Mouse (Mus musculus) kidney, embryonic 16.5 days (tissue): ENCODE measurements at regions not wholly inside any gene's neighbourhood (a gene's known extent, or its start where the extent isn't known, plus 50 kb on each side); places are given as distances from the start of the nearest gene placed in this dataset.
"Not testable (repeated sequence)": the region's sequence is repeated elsewhere in the genome, so short reads cannot be mapped to it uniquely, and the experiment has no call there.

Source experiments
- ATAC-seq: fragments of 200-750 bp; cut with Nextera tagmentation; 2 replicates; pipeline ENCODE4 v1.8.0; 2017; ENCODE audit warnings: moderate TSS enrichment; ENCODE audit not compliant: low FRiP score, low TSS enrichment
- H3K27ac ChIP-seq: fragments of 300-500 bp; sonication (generic); 2 replicates; pipeline ENCODE4 v1.5.1; 2014; ENCODE audit warnings: low read length
- H3K27me3 ChIP-seq: fragments of 300-500 bp; sonication (generic); 2 replicates; pipeline ENCODE4 v1.6.1; 2014; ENCODE audit warnings: low read length, control low read depth, mixed read lengths; ENCODE audit not compliant: insufficient read depth
- H3K36me3 ChIP-seq: fragments of 300-500 bp; sonication (generic); 2 replicates; pipeline ENCODE4 v1.6.1; 2014; ENCODE audit warnings: low read length, control low read depth, mixed read lengths; ENCODE audit not compliant: insufficient read depth
- H3K4me1 ChIP-seq: fragments of 300-500 bp; sonication (generic); 2 replicates; pipeline ENCODE4 v1.6.1; 2014; ENCODE audit warnings: low read length, control low read depth, mixed read lengths; ENCODE audit not compliant: insufficient read depth
- H3K4me2 ChIP-seq: fragments of 300-500 bp; sonication (generic); replicated peaks from 2 replicates; pipeline ENCODE4 v1.6.1; 2014; ENCODE audit warnings: low read depth, low read length
- H3K4me3 ChIP-seq: fragments of 300-500 bp; sonication (generic); 2 replicates; pipeline ENCODE4 v1.5.1; 2014; ENCODE audit warnings: mild to moderate bottlenecking, low read length
- H3K9ac ChIP-seq: fragments of 300-500 bp; sonication (generic); replicated peaks from 2 replicates; pipeline ENCODE4 v1.6.1; 2014; ENCODE audit warnings: low read length
- H3K9me3 ChIP-seq: fragments of 300-500 bp; sonication (generic); 2 replicates; pipeline ENCODE4 v1.6.1; 2016; ENCODE audit warnings: low read length, control low read depth
- WGBS: fragments of 180-500 bp; shearing (Covaris S2); extraction: QIAGEN DNeasy Blood & Tissue Kit; methylation state at CpG from one replicate; pipeline ENCODE4 v1.1.7; 2014; 5-methylcytosine and 5-hydroxymethylcytosine counted together

- Histone ChIP-seq H3K27ac (no peak overlapping the region), H3K4me1 (no peaks in the 10 kb centered on the region), H3K4me2 (no peak overlapping the region), H3K4me3 (no peak overlapping the region), H3K36me3 (no peaks in the 10 kb centered on the region), H3K9me3 (no peaks in the 10 kb centered on the region), H3K9ac (no peak overlapping the region), H3K27me3 (no peaks in the 10 kb centered on the region)
- 8% methylated on average over 1 of the region's 1 CpGs for WGBS
- 0 out of 2 replicates have a peak, but pooled peaks have one; percentile 19 for ATAC-seq
These were observed 781.5 kb upstream of the Cdh20 start for GRCm38 (mm10) chr1:103986867-103987266.

GRCm38 (mm10) chr1:104002906-104003305 is 765.4 kb upstream of the Cdh20 start:
- not testable (repeated sequence) for H3K27me3 ChIP-seq, H3K4me3 ChIP-seq, H3K27ac ChIP-seq, H3K9me3 ChIP-seq, ATAC-seq, H3K36me3 ChIP-seq, H3K4me2 ChIP-seq, H3K9ac ChIP-seq, H3K4me1 ChIP-seq

GRCm38 (mm10) chr1:104029670-104030069 is 738.7 kb upstream of the Cdh20 start:
- H3K4me3 ChIP-seq: no peak overlapping the region
- H3K9ac ChIP-seq: no peak overlapping the region
- no peaks in the 10 kb centered on the region for H3K27me3 ChIP-seq
- H3K4me1 ChIP-seq: no peaks in the 10 kb centered on the region
- ATAC-seq: no peak
- no peak overlapping the region for H3K4me2 ChIP-seq
- no peak overlapping the region for H3K27ac ChIP-seq
- no peaks in the 10 kb centered on the region for H3K9me3 ChIP-seq
- H3K36me3 ChIP-seq: no peaks in the 10 kb centered on the region

- Histone ChIP-seq H3K27me3 (no peaks in the 10 kb centered on the region), H3K27ac (no peak overlapping the region), H3K4me1 (no peaks in the 10 kb centered on the region), H3K4me2 (no peak overlapping the region), H3K9me3 (no peaks in the 10 kb centered on the region), H3K9ac (no peak overlapping the region), H3K36me3 (no peaks in the 10 kb centered on the region), H3K4me3 (no peak overlapping the region)
- WGBS: 38% methylated on average over 1 of the region's 1 CpGs
- no peak for ATAC-seq
These were observed 719.9 kb upstream of the Cdh20 start for GRCm38 (mm10) chr1:104048440-104048839.

- no peak for ATAC-seq
- no peaks in the 10 kb centered on the region for H3K36me3 ChIP-seq
- H3K4me1 ChIP-seq: no peaks in the 10 kb centered on the region
- no peak overlapping the region for H3K9ac ChIP-seq
- H3K27ac ChIP-seq: no peak overlapping the region
- no peak overlapping the region for H3K4me3 ChIP-seq
- H3K4me2 ChIP-seq: no peak overlapping the region
- no peaks in the 10 kb centered on the region for H3K27me3 ChIP-seq
- no peaks in the 10 kb centered on the region for H3K9me3 ChIP-seq
- WGBS: 70% methylated on average over 4 of the region's 4 CpGs
These were observed 719.0 kb upstream of the Cdh20 start for GRCm38 (mm10) chr1:104049169-104049948.
